Mouse (Mus musculus) intestine, embryonic 15.5 days (tissue): ENCODE measurements around the gene Fabp3. TPM values are rescaled to one million over a fixed set of nuclear protein-coding genes. Genes with fewer than 3 reads are reported as not detected.

ENCODE experiments used
- ATAC-seq: fragments of 200-750 bp; cut with Nextera tagmentation; 2 replicates; pipeline ENCODE4 v1.8.0; 2017; ENCODE audit warnings: moderate TSS enrichment, moderate library complexity
- H3K27ac ChIP-seq: fragments of 300-500 bp; sonication (generic); 2 replicates; pipeline ENCODE4 v1.5.1; 2015; ENCODE audit warnings: mild to moderate bottlenecking, inconsistent platforms
- H3K27me3 ChIP-seq: fragments of 300-500 bp; sonication (generic); replicated peaks from 2 replicates; pipeline ENCODE4 v1.6.1; 2015; ENCODE audit warnings: inconsistent platforms
- H3K36me3 ChIP-seq: fragments of 300-500 bp; sonication (generic); 2 replicates; pipeline ENCODE4 v1.6.1; 2015; ENCODE audit warnings: inconsistent platforms
- H3K4me1 ChIP-seq: fragments of 300-500 bp; sonication (generic); replicated peaks from 2 replicates; pipeline ENCODE4 v1.6.1; 2015; ENCODE audit warnings: inconsistent platforms
- H3K4me2 ChIP-seq: fragments of 300-500 bp; sonication (generic); replicated peaks from 2 replicates; pipeline ENCODE4 v1.6.1; 2015; ENCODE audit warnings: mild to moderate bottlenecking, inconsistent platforms
- H3K4me3 ChIP-seq: fragments of 300-500 bp; sonication (generic); replicated peaks from 2 replicates; pipeline ENCODE4 v1.5.1; 2015; ENCODE audit warnings: inconsistent platforms
- H3K9ac ChIP-seq: fragments of 300-500 bp; sonication (generic); 2 replicates; pipeline ENCODE4 v1.6.1; 2015; ENCODE audit warnings: inconsistent platforms
- H3K9me3 ChIP-seq: fragments of 300-500 bp; sonication (generic); 2 replicates; pipeline ENCODE4 v1.6.1; 2016; ENCODE audit warnings: inconsistent platforms
- WGBS: fragments of 180-500 bp; shearing (Covaris S2); methylation state at CpG from one replicate; pipeline ENCODE4 v1.1.7; 2015; 5-methylcytosine and 5-hydroxymethylcytosine counted together
- polyA plus RNA-seq: library from polyadenylated mRNA; unstranded; fragments of >200 nt; fragmentation: Nextera tagmentation; extraction: Ambion mirVana; gene quantifications from 2 replicates; pipeline ENCODE4 v1.2.1, GENCODE M21; 2015

Fabp3 gene
- polyA plus RNA-seq, 1 experiment from 2014 or later: 5.4 TPM

DNA sequence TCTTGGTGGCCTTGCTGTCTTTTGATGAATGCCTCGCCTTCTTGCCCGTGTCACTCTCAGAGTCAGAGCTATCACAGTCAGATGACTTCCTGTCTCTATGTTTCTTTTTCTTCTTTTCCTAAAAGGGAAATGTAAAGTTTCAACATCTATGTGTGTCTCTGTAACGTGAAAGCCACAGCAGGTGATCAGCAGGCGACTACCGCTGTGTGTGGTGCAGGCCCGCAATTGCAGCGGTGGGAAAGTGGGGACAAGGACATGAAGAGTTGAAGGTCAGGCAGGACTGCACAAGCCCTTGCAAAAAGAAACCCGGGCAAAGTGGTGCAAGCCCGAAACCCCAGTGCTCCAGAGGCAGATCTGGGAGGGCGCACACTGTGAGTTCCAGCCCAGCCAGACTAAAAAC lies 8.3 kb downstream of the Fabp3 start:
- Histone ChIP-seq H3K4me3 (no peak overlapping the region), H3K36me3 (peaks cover 10% of the 10 kb centered on the region; the same call in 1 of the 2 replicates), H3K27me3 (no peaks in the 10 kb centered on the region), H3K9ac (no peak overlapping the region), H3K9me3 (no peaks in the 10 kb centered on the region), H3K4me2 (no peak overlapping the region), H3K27ac (no peak overlapping the region), H3K4me1 (no peaks in the 10 kb centered on the region)
- WGBS: 84% methylated on average over 10 of the region's 10 CpGs
- ATAC-seq: no peak

DNA sequence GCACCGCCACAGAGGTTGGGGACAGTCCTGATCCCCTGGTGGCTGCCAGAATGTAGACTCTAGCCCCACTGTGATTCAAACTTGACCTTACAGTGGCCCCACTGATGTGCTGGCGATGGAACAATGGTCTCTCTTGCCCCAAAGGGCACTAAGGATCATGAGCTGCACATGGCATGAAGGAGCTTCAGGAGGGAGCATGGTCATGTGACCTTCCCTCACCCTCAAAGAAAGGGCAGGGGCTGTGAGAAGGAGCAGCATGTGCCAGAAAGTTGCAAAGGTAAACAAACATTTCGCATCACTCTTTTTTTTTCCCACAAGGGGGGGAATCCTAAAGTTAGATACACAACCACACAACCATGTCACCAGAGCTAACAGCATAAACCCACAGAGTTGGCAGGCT lies 9.7 kb downstream of the Fabp3 start:
- no peaks in the 10 kb centered on the region for H3K9me3 ChIP-seq
- ATAC-seq: no peak
- H3K27me3 ChIP-seq: no peaks in the 10 kb centered on the region
- H3K4me2 ChIP-seq: no peak overlapping the region
- no peak overlapping the region for H3K9ac ChIP-seq
- no peaks in the 10 kb centered on the region for H3K4me1 ChIP-seq
- peaks cover 10% of the 10 kb centered on the region; the same call in 1 of the 2 replicates for H3K36me3 ChIP-seq
- no peak overlapping the region for H3K4me3 ChIP-seq
- no peak overlapping the region for H3K27ac ChIP-seq
- WGBS: 65% methylated on average over 3 of the region's 3 CpGs

DNA sequence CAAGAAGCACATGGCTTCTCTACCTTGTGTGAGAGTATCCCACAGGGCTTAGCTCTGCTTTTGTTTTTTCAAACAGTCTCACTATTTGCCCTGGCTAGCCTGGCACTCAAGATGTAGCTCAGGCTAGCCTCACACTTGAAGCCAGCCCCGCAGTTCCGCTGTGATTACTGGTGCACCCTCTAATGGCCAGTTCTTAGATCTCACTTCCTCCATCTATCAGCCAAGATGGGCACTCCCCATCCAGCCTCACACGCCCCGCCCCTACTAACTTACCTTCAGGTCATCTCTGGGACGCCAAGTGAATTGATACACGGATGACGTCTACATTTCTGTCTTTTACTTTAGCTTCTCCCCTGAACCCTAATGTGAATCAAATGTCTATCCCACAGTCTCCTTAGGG lies 11.2 kb downstream of the Fabp3 start:
- H3K9ac ChIP-seq: no peak overlapping the region
- no peak overlapping the region for H3K27ac ChIP-seq
- H3K4me2 ChIP-seq: no peak overlapping the region
- 82% methylated on average over 7 of the region's 7 CpGs for WGBS
- no peaks in the 10 kb centered on the region for H3K4me1 ChIP-seq
- no peaks in the 10 kb centered on the region for H3K9me3 ChIP-seq
- no peak for ATAC-seq
- peaks cover 10% of the 10 kb centered on the region; the same call in 1 of the 2 replicates for H3K36me3 ChIP-seq
- H3K27me3 ChIP-seq: no peaks in the 10 kb centered on the region
- H3K4me3 ChIP-seq: no peak overlapping the region

DNA sequence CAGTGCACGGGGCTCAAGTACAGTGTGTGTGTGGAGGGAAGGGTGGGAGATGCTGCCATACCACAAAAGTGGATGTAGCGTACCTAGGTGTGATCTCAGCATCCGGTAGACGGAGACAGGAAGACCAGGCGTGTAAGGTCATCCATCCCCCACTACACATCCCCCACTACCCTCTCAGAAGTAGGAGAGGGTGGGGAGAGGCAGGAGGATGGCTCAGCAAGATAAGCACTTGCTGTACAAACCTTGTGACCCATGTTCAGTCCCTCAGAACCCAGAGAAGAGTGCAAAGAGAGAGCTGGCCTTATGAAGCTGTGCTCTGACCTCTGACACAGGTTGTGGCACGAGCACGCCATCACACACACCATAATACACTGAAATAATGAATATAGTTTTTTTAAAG lies 13.2 kb downstream of the Fabp3 start:
- WGBS: 94% methylated on average over 7 of the region's 7 CpGs
- ATAC-seq: no peak

DNA sequence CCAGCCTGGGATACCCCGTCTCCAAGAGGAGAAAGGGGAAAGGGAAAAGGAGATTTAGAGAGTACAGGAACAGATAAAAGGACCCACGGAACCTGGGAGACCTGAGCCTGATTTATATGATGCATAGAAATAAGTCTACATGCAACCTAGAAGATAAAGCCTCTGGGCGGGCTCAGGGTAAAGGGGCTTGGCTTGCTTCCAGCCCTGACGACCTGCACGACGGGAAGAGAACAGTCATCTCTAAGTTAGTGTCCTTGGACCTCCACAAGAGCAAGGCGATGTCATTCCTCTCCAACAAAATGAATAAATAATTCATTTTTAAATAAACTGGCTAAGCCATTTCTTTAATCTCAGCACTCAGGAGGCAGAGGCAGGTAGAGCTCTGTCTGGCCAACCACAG lies 14.2 kb downstream of the Fabp3 start:
- no peak for ATAC-seq
- Histone ChIP-seq H3K9ac (no peak overlapping the region), H3K4me2 (no peak overlapping the region), H3K27me3 (no peaks in the 10 kb centered on the region), H3K27ac (no peak overlapping the region), H3K4me3 (no peak overlapping the region), H3K4me1 (no peaks in the 10 kb centered on the region), H3K9me3 (no peaks in the 10 kb centered on the region), H3K36me3 (peaks cover 25% of the 10 kb centered on the region)
- WGBS: 71% methylated on average over 7 of the region's 7 CpGs

More for the DNA sequence above, 13.2 kb downstream of the Fabp3 start:
- Histone ChIP-seq H3K9ac (no peak overlapping the region), H3K9me3 (no peaks in the 10 kb centered on the region), H3K4me1 (no peaks in the 10 kb centered on the region), H3K27ac (no peak overlapping the region), H3K27me3 (no peaks in the 10 kb centered on the region), H3K4me2 (no peak overlapping the region), H3K36me3 (peaks cover 18% of the 10 kb centered on the region; the same call in 1 of the 2 replicates), H3K4me3 (no peak overlapping the region)

DNA sequence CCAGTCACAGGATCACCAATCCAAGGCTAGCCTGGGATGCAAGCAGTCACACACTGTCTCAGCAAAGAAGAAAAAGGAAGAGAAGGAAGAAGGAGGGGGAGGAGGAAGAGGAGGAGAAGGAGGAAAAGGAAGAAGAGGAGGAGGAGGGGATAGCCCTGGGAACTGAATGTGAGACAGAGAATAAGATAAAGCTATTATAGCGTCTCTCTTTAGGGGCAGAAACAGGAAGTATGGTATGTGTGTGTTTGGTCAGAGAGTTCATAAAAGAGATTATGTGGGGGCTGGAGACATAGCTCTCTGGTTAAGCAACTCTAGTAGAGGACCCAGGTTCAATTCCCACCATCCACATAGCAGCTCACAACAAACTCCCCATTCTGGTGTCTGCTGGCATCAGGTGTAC lies 14.8 kb downstream of the Fabp3 start:
- H3K9me3 ChIP-seq: no peaks in the 10 kb centered on the region
- H3K4me3 ChIP-seq: no peak overlapping the region
- no peak overlapping the region for H3K4me2 ChIP-seq
- no peak overlapping the region for H3K9ac ChIP-seq
- H3K27ac ChIP-seq: no peak overlapping the region
- H3K4me1 ChIP-seq: no peaks in the 10 kb centered on the region
- H3K36me3 ChIP-seq: peaks cover 30% of the 10 kb centered on the region
- no peak for ATAC-seq
- H3K27me3 ChIP-seq: no peaks in the 10 kb centered on the region
- 57% methylated on average over 1 of the region's 1 CpGs for WGBS

DNA sequence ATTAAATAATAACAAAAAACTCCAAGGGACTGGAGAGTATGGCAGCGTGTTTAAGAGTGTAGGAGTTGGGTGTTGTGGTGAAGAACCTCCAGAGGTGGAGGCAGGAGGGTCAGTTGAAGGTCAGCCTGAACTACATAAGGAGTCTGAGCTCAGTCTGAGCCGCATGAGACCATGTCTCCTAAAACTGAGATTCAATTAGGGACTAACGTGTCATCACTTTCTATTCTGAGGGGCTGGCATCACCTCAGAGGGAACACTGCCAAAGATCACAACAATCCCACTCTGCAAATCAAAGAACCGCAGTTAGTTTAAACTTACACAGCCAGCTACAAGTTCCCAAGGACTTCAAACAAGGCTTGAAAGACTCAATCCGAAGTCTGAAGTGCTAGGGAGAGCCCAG lies 15.2 kb downstream of the Fabp3 start:
- WGBS: 84% methylated on average over 5 of the region's 5 CpGs

DNA sequence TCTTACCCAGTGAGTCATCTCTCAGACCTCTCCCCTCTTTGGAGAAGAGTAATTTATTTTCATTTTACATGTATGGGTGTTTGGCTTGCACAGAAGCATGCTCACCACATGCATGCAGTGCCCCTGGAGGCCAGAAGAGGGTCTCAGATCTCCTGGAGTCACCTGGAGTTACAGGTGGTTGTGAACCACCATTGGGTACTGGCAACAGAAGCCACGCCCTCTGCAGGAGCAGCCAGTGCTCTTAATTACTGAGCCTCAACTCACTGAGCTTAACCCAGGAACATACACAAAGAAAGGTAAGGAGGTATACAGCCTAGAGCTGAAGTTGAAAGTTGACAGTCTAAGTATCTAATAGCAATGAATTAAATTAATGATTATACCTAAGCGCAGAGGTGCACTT lies 17.1 kb downstream of the Fabp3 start:
- Histone ChIP-seq H3K9ac (no peak overlapping the region), H3K36me3 (peaks cover 31% of the 10 kb centered on the region), H3K9me3 (no peaks in the 10 kb centered on the region), H3K4me1 (no peaks in the 10 kb centered on the region), H3K4me2 (no peak overlapping the region), H3K27ac (no peak overlapping the region), H3K27me3 (no peaks in the 10 kb centered on the region), H3K4me3 (no peak overlapping the region)
- no peak for ATAC-seq
- 92% methylated on average over 2 of the region's 2 CpGs for WGBS

More for the DNA sequence above, 15.2 kb downstream of the Fabp3 start:
- Histone ChIP-seq H3K4me2 (no peak overlapping the region), H3K4me3 (no peak overlapping the region), H3K36me3 (peaks cover 28% of the 10 kb centered on the region), H3K9ac (no peak overlapping the region), H3K9me3 (no peaks in the 10 kb centered on the region), H3K4me1 (no peaks in the 10 kb centered on the region), H3K27me3 (no peaks in the 10 kb centered on the region), H3K27ac (no peak overlapping the region)
- no peak for ATAC-seq

DNA sequence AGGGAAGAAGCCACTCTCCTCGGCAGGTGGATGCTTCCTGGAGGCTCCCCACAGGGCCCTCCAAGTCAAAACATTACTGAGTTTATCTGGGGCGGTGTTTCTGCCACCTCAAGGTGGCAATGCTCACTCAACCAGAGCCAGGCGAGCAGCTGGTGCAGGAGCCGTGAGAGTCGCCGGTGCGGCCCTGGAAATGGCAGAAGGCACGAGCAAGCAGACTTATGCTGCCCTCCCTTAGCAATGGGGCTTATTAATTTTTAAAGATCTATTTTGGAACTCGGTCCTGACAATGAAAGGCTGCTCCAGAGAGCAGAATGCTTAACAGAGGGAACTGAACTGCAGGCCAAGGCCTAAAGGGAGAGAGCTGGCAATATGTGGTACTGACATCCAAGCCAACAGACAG lies 19.0 kb downstream of the Fabp3 start:
- H3K4me2 ChIP-seq: no peak overlapping the region
- H3K4me1 ChIP-seq: no peaks in the 10 kb centered on the region
- no peaks in the 10 kb centered on the region for H3K27me3 ChIP-seq
- H3K27ac ChIP-seq: no peak overlapping the region
- no peak overlapping the region for H3K4me3 ChIP-seq
- H3K9me3 ChIP-seq: no peaks in the 10 kb centered on the region
- ATAC-seq: no peak
- peaks cover 29% of the 10 kb centered on the region for H3K36me3 ChIP-seq
- 87% methylated on average over 9 of the region's 9 CpGs for WGBS
- H3K9ac ChIP-seq: no peak overlapping the region

DNA sequence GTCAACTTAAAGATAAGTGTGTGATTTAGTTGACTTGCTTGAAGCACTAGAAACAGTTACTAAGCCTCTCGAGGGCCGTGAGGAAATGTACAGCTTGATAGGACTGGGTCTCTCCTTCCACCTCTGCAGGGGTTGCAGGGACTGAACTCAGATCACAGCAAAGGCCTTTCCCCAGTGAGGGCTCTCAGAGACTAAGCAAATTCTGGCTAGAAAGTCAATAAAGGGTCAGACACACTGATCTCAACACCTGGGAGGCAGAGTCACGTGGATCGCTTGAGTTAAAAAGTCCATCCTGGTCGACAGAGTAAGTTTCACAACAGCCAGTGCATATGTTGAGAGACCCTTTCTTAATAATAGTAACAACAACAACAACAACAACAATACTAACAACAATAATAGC lies 27.5 kb downstream of the Fabp3 start:
- ATAC-seq: no peak
- no peaks in the 10 kb centered on the region for H3K9me3 ChIP-seq
- no peaks in the 10 kb centered on the region for H3K4me1 ChIP-seq
- no peak overlapping the region for H3K4me2 ChIP-seq
- H3K27me3 ChIP-seq: no peaks in the 10 kb centered on the region
- no peak overlapping the region for H3K9ac ChIP-seq
- H3K27ac ChIP-seq: no peak overlapping the region
- no peak overlapping the region for H3K4me3 ChIP-seq
- peaks cover 10% of the 10 kb centered on the region; the same call in 1 of the 2 replicates for H3K36me3 ChIP-seq
- 77% methylated on average over 5 of the region's 5 CpGs for WGBS

DNA sequence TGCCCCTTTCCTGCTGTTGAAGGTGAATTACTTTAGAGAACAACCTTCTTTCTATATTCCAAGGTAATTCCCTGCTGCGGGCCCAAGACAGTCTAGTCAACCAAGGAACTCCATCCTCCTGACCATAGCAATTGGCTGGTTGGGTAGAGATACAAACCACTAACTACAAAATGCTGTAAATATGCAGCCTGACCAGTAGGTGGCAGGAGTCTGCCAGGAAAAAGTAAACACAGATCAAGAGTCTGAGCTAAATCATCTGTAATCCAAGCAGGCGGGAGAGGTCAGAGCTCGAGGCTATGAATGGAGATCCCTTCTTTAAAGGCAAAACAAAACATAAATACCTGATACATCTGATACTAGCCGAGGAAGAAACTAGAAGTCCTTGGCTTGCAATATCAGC lies 33.3 kb downstream of the Fabp3 start:
- Histone ChIP-seq H3K27ac (no peak overlapping the region), H3K36me3 (peaks cover 6% of the 10 kb centered on the region; the same call in 1 of the 2 replicates), H3K27me3 (no peaks in the 10 kb centered on the region), H3K9ac (no peak overlapping the region), H3K4me1 (no peaks in the 10 kb centered on the region), H3K4me2 (no peak overlapping the region), H3K4me3 (no peak overlapping the region), H3K9me3 (no peaks in the 10 kb centered on the region)
- WGBS: 25% methylated on average over 4 of the region's 4 CpGs
- ATAC-seq: no peak

DNA sequence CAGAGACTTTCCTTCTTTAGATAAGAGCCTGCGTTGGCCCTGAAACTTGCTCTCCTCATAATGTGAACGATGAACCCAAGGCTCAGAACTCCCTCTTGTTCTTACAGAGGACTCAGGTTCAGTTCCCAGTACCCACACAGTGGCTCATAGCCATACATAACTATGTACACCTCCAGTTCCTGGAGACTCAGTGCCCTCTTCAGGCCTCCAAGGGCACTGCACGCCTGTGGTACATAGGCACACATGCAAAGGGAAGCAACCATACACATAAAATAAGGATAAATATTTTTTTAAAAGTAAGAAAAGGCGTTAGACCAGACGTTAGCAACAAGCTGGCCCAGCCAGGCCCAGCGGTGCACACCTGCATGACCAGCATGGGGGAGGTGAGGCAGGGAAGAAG lies 41.3 kb downstream of the Fabp3 start:
- Histone ChIP-seq H3K4me3 (no peak overlapping the region), H3K4me2 (no peak overlapping the region), H3K36me3 (peaks cover 12% of the 10 kb centered on the region), H3K4me1 (no peaks in the 10 kb centered on the region; the same call in 1 of the 2 replicates), H3K27me3 (no peaks in the 10 kb centered on the region), H3K27ac (no peak overlapping the region), H3K9me3 (no peaks in the 10 kb centered on the region), H3K9ac (no peak overlapping the region)
- ATAC-seq: no peak
- WGBS: 93% methylated on average over 6 of the region's 6 CpGs

DNA sequence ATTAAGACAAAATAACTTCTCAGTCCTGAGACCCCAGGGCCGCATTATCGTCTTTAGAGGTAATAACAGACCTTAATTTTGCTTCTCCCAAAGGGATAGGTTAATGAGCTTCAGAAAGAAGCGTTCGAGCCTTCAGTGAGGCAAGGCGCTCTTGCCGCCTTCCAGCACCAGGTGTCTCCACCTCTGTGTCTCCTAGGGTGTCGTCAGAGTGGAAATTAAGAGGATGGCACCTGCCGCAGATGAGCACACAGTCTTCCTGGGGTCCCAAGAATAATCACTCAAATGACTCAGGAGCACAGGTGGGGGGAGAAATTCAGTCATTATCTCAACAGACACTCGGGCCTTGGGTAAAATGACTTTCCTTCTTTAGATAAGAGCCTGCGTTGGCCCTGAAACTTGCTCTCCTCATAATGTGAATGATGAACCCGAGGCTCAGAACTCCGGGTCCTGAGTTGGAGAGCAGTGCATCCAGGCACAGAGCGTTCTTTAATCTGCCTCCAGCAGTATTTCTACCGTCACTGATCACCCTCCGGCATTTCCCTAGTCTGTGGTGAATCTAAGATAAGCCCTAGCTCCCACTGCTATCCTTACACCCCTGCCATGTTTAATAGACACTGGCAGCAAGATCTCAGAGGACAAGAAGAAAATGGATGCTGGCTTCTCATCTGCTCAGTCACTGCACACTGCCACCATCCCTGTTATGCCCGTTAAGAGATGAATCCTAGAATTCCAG lies 42.5 kb downstream of the Fabp3 start:
- H3K9me3 ChIP-seq: no peaks in the 10 kb centered on the region
- H3K4me1 ChIP-seq: no peaks in the 10 kb centered on the region; the same call in 1 of the 2 replicates
- H3K27me3 ChIP-seq: no peaks in the 10 kb centered on the region
- H3K27ac ChIP-seq: no peak overlapping the region
- H3K9ac ChIP-seq: no peak overlapping the region
- no peak for ATAC-seq
- peaks cover 12% of the 10 kb centered on the region for H3K36me3 ChIP-seq
- H3K4me2 ChIP-seq: no peak overlapping the region
- H3K4me3 ChIP-seq: no peak overlapping the region
- WGBS: 86% methylated on average over 16 of the region's 16 CpGs
